Mouse (Mus musculus): ENCODE results near the gene Maml3. TPM values are rescaled to one million over a fixed set of nuclear protein-coding genes. Genes with fewer than 3 reads are reported as not detected.

The Maml3 gene
- polyA plus RNA-seq (2012; rRNA removed): 6.0 and 7.8 TPM in 2 replicates

GRCm38 (mm10) chr3:52104636-52105151, at the start of gene Maml3:
Gene Maml3 (minus strand): TSS chr3:52105076.

GRCm38 (mm10) chr3:51660060-51660459, 444.8 kb downstream of the Maml3 start, which contains the start of gene Mgst2:
Gene Mgst2 (plus strand): TSS chr3:51660360.

Other genes starting within 250 kb of the Maml3 start
- gene Foxo1, start 163.3 kb upstream of the Maml3 start, polyA plus RNA-seq (2012; rRNA removed): 2.9 and 5.6 TPM in 2 replicates